Mouse (Mus musculus): ENCODE measurements around the gene Mxi1. TPM values are rescaled to one million over a fixed set of nuclear protein-coding genes. Genes with fewer than 3 reads are reported as not detected.

Mxi1 gene
- total and polyA plus RNA-seq, 3 experiments: 29.0 to 60.9 TPM; not detected in 1

DNA sequence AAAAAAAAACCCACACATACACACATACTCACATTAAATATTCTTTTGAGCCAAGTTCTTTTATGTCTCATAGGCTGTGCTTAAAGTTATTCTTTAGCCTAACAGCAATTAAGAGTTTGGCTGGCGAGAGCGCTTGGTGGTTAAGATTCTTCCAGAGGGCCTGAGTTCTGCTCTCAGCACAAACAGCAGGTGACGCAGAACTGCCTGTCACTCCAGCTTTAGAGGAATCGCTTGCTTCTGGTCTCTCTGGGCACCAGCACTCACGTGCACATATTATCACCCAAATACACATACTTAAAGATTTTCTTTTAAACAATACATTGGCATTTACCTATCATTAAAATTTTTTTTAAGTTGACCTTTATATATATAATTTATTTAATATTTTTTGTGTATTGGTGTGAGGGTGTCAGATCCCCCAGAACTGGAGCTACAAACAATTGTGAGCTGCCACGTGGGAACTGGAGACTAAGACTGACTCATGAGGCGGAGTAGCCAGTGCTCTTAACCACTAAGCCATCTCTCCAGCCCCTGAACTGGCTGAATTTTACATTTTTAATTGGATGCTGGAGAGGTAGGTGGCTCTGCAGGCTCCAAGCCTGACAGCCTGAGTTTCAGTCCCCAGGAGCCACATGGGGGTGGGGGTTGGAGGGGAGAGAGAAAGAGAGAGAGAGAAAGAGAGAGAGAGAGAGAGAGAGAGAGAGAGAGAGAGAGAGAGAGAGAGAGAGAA, 44.1 kb downstream of the Mxi1 start:
- Histone ChIP-seq H3K27me3 (ENCODE audit: control insufficient read depth in 1 of 2, insufficient read depth in 2 of 2, low read length in 2 of 2) (no peaks in the 10 kb centered on the region), H3K36me3 (ENCODE audit: control insufficient read depth in 1 of 2, insufficient read depth in 2 of 2, low read length in 2 of 2) (peaks cover 0 to 1% of the 10 kb centered on the region in 2 experiments; a peak in 2 of 4 replicates), H3K79me2 (ENCODE audit: control insufficient read depth, insufficient read depth, low read length, poor library complexity) (no peaks in the 10 kb centered on the region), H3K4me3 (ENCODE audit: control insufficient read depth in 1 of 2, insufficient read depth in 1 of 2, low read depth in 2 of 2, low read length in 2 of 2) (no peak overlapping the region), H3K27ac (ENCODE audit: control insufficient read depth, low read depth, low read length) (no peak overlapping the region), H3K9ac (ENCODE audit: control insufficient read depth, low read depth, low read length, poor library complexity, severe bottlenecking) (no peak overlapping the region), H3K4me1 (ENCODE audit: control insufficient read depth in 1 of 2, insufficient read depth in 2 of 2, low read length in 2 of 2) (no peaks in the 10 kb centered on the region), H3K9me3 (replicated peaks; ENCODE audit: insufficient read depth, low read length) (no peaks in the 10 kb centered on the region)
- TF ChIP-seq USF1 (IDR thresholded peaks at IDR 0.05; ENCODE audit: low read depth, low read length): no peak
- DNase-seq (ENCODE audit: low read depth, low spot score): no peak

DNA sequence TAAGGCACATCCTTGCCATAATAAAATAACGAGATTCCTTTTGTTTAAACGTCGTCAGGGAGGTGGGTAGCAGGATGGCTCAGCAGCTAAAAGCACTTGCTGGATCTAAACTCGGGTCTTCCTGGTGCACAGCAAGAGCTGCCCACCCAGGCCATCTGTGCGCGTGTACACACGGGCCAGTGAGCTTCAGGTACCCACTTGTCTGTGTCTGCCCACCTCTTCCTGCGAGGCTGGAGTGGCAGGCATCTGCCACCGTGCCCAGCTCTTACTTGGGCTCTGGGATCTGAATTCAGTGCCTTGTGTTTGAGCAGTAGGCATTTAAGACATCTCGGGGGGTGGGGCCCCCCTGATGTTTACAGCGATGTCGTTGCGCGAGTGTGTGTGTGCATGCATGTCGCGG, 44.7 kb downstream of the Mxi1 start:
- DNase-seq (ENCODE audit: low read depth, low spot score): no peak
- no peaks in the 10 kb centered on the region for H3K79me2 ChIP-seq (ENCODE audit: control insufficient read depth, insufficient read depth, low read length, poor library complexity)
- H3K9me3 ChIP-seq (replicated peaks; ENCODE audit: insufficient read depth, low read length): no peaks in the 10 kb centered on the region
- no peak overlapping the region for H3K9ac ChIP-seq (ENCODE audit: control insufficient read depth, low read depth, low read length, poor library complexity, severe bottlenecking)
- no peaks in the 10 kb centered on the region for H3K4me1 ChIP-seq (ENCODE audit: control insufficient read depth in 1 of 2, insufficient read depth in 2 of 2, low read length in 2 of 2)
- H3K27ac ChIP-seq (ENCODE audit: control insufficient read depth, low read depth, low read length): no peak overlapping the region
- H3K27me3 ChIP-seq (ENCODE audit: control insufficient read depth in 1 of 2, insufficient read depth in 2 of 2, low read length in 2 of 2): no peaks in the 10 kb centered on the region
- peaks cover 0 to 1% of the 10 kb centered on the region in 2 experiments; a peak in 2 of 4 replicates for H3K36me3 ChIP-seq (ENCODE audit: control insufficient read depth in 1 of 2, insufficient read depth in 2 of 2, low read length in 2 of 2)
- TF ChIP-seq USF1 (IDR thresholded peaks at IDR 0.05; ENCODE audit: low read depth, low read length) (no peak), KAT2A (conservative IDR thresholded peaks at IDR 0.05; ENCODE audit: low read depth, low read length) (no peak), EP300 (IDR thresholded peaks at IDR 0.05; ENCODE audit: low read depth in 1 of 2, low read length in 2 of 2) (no peak), GABPA (IDR thresholded peaks at IDR 0.05; ENCODE audit: low read depth, low read length) (no peak), TCF12 (IDR thresholded peaks at IDR 0.05; ENCODE audit: low read depth, low read length) (no peak)
- no peak overlapping the region for H3K4me3 ChIP-seq (ENCODE audit: control insufficient read depth in 1 of 2, insufficient read depth in 1 of 2, low read depth in 2 of 2, low read length in 2 of 2)

DNA sequence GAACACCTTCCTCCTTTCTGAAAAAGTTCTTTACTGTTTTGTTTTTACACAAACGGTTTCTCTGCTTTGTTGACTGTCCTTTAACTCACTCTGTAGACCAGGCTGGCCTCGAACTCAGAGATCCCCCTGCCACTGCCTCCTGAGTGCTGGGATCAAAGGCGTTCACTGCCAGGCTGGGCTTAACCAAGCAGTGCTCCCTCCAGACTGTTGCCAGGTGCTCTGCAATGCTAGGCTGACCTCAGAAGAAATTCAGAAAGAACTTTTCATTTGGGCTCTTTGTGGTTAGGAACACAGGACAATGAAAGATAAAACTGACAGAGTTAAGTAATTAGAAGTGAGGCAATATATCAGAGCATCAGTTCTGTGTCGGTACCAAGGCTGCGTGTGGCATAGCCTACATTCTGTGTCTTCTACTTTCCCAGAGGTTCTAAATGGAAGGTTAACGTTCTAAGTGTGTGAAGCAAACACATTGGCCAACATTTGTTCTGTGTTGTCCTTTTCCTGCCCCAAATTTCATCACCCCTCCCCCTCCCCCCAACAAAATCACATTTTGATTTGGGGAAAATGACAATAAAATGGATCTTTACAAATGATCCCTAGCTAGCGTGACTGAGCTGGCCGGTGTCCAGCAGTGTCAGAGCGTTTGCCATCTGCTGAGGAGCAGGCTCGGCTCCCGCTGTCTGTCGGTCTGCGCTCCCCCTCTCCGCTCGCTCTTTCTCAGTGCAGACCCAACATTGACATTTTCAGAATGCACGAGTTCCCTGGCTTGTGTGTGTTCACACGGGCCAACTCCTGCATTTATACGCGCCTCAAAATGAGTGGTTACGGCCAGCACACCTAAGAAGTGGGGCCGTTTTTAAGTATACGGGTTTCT, 49.1 kb downstream of the Mxi1 start:
- H3K36me3 ChIP-seq (ENCODE audit: control insufficient read depth in 1 of 2, insufficient read depth in 2 of 2, low read length in 2 of 2): peaks cover 0 to 11% of the 10 kb centered on the region in 2 experiments; a peak in 2 of 4 replicates
- no peak overlapping the region for H3K4me3 ChIP-seq (ENCODE audit: control insufficient read depth in 1 of 2, insufficient read depth in 1 of 2, low read depth in 2 of 2, low read length in 2 of 2)
- H3K4me1 ChIP-seq (ENCODE audit: control insufficient read depth in 1 of 2, insufficient read depth in 2 of 2, low read length in 2 of 2): peaks cover 6% of the 10 kb centered on the region in 2 experiments; a peak in 3 of 4 replicates
- no peak overlapping the region for H3K27ac ChIP-seq (ENCODE audit: control insufficient read depth, low read depth, low read length)
- no peaks in the 10 kb centered on the region for H3K9me3 ChIP-seq (replicated peaks; ENCODE audit: insufficient read depth, low read length)
- H3K79me2 ChIP-seq (ENCODE audit: control insufficient read depth, insufficient read depth, low read length, poor library complexity): no peaks in the 10 kb centered on the region
- H3K27me3 ChIP-seq (ENCODE audit: control insufficient read depth in 1 of 2, insufficient read depth in 2 of 2, low read length in 2 of 2): no peaks in the 10 kb centered on the region
- H3K9ac ChIP-seq (ENCODE audit: control insufficient read depth, low read depth, low read length, poor library complexity, severe bottlenecking): no peak overlapping the region
- no peak for DNase-seq (ENCODE audit: low read depth, low spot score)
- no peak for TF ChIP-seq RAD21 (IDR thresholded peaks at IDR 0.05; ENCODE audit: low read depth, low read length)
